16 mouse cellular contexts compared by ENCODE assay signal in genomic region chr19:25863312-25863711, GRCm38 (mm10).
"Had no signal": no experiment of that assay in that cellular context is flagged by ENCODE, and none has a peak within 500 bp of the region (broad histone marks: within the 10 kb centered on the region; RNA-seq: fewer than 3 reads in every experiment).

No protein-coding gene starts in this region.

- H3K27me3 ChIP-seq: limb, embryonic 12.5 days; limb, embryonic 15.5 days; lung, embryonic 15.5 days; megakaryocyte, embryonic 14.5 days had no signal

- ATAC-seq: intestine, postnatal 0 days had no signal

- H3K4me3 ChIP-seq: limb, embryonic 12.5 days; limb, embryonic 15.5 days; lung, embryonic 15.5 days; megakaryocyte, embryonic 14.5 days had no signal

- DNase-seq: left cerebral cortex, postnatal 4 days; lung, adult 18-20 months; lung, postnatal 10 days; lung, postnatal 36 days; midbrain, embryonic 14.5 days; thymus, adult 18-20 months; thymus, postnatal 14 days; thymus, postnatal 4 days had no signal

- H3K9me3 ChIP-seq: limb, embryonic 12.5 days; limb, embryonic 15.5 days; lung, embryonic 15.5 days had no signal

- H3K27ac ChIP-seq: limb, embryonic 12.5 days; limb, embryonic 15.5 days; liver, embryonic 14.5 days; lung, embryonic 15.5 days had no signal

- H3K4me1 ChIP-seq: limb, embryonic 12.5 days; limb, embryonic 15.5 days; lung, embryonic 15.5 days; megakaryocyte, embryonic 14.5 days had no signal

- H3K36me3 ChIP-seq: limb, embryonic 12.5 days; limb, embryonic 15.5 days; lung, embryonic 15.5 days had no signal

- H3K4me2 ChIP-seq: limb, embryonic 12.5 days; limb, embryonic 15.5 days; liver, embryonic 11.5 days; lung, embryonic 15.5 days; midbrain, embryonic 11.5 days had no signal

- H3K9ac ChIP-seq: limb, embryonic 12.5 days; limb, embryonic 15.5 days; liver, embryonic 14.5 days; lung, embryonic 15.5 days had no signal
